Mouse (Mus musculus): Measurements from ENCODE around the gene Zfp110.
"Not testable (repeated sequence)": the region's sequence is repeated elsewhere in the genome, so short reads cannot be mapped to it uniquely, and the experiment has no call there.

Gene Zfp110

DNA sequence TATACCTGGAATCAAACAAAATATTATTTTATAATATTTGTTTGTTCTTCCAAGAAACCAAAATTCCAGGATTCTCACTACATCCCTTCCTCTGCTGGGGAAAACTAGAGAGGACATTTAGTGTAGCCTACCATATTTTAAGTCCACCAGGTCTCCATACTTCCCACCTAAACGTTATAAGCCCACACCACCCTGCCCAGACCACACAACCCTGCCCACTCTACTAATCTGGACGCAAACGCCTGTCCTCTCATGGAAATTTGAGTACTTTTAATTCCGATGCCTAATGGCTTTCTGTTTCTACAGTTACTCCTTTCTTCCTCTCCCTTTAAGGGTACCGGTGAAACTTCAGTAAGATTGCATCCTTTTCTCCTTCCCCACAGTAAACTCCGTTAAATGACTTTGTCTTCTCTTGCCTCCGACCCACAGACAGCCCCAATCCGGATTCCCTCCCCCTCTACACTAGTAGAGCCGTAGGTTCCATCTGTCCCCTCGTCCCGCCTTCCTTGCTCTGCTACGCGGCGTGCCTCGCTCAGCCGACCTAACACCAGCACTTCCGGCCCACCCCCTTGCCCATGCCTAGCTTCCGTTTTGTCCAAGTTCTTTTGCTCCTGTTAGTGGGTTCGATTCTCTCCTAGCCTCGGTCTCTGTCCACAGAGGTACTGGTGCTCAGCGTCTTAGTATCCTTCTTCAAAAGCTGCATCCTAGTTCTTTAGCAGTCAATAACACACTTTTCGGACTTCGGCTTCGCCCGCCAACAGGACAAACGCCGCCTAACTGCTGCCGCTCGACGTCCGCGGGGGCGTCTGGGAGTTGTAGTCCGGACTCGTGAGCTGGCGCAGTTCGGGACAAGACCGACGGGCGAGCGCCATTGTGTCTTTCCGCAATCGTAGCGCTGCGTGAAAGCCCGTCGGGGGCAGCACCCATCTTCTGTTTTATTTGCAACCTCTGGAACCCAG, at the start of gene Zfp110:
Gene Zfp110 (plus strand): TSS at position 600 of the 959 bp plus-strand sequence.
- DNase-seq: peak; percentile 93

DNA sequence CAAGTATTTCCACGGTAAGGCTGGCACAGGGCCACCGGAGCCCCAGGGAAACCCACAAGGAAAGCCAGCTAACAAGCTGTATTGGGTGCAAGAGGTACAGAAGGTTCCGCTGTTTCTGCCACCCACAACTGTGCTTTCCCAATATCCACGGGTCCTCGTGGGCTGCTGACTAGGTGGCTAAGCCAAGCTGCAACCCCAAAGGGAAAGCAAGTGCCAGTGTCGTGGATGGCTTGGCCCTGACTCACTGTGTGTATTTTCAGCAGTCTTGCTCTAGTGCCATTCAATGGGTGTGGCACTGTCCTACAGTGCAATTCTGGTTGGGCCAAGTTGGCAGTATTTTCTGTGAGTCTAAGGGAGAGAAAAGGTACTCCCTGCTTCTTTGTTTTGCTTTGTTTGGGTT, 47.2 kb upstream of the Zfp110 start:
- no peak for DNase-seq

DNA sequence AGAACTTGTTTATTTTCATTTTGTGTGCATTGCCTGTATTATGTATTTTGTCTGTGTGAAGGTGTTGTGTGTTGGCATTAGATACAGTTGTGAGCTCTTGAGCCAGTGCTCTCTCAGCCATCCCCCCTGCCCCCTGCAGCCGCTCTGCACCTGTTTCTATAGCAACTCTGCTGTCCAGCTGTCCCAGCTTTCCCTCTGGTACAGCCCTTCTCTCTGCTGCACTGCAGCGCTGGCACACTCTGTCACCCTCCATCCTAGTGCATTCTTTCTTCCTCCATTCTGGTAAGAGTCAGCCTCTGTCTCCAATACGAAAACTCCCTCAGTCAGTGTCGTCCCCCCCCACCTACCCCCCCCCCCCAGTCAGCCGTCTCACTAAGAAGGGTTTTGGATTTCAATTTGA, 46.5 kb upstream of the Zfp110 start:
- peak; percentile 36 for DNase-seq

DNA sequence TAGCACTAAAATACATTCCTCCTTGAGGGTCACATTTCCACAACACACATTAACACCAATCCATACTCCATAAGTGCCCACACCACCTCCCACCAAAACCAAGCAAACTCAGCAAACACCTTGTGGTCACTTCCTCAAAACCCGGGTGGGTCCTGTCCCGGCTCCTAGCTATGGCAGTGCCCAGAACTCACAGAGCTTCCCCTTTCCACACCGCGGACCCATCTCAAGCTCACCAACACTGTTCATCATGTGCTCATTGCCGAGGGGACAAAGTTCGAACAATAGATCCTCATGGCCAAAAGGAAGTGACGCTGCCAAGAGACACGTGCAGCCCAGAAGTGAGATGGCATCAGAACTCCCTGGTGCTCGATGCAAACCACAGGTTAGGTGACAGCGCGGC, 41.9 kb upstream of the Zfp110 start:
- DNase-seq: not testable (repeated sequence)

DNA sequence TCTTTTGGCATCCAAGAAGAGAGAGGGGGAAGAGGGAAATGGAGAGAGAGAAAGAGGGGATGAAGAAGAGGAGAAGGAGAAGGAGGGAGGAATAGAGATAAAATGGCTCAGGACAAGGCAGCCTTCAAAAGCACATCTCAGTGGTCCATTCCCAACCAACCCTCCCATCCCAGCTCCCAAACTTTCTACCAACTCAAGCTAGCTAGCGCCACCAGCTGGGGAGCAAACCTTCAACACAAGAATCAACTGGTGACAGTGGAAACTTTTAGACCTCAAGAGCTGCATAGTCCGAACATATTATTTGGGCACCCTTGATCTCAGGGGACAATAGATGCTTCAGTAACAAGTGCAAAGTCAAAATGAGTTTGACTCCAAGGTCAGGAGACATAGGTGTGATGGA, 36.6 kb upstream of the Zfp110 start:
- DNase-seq: no peak

DNA sequence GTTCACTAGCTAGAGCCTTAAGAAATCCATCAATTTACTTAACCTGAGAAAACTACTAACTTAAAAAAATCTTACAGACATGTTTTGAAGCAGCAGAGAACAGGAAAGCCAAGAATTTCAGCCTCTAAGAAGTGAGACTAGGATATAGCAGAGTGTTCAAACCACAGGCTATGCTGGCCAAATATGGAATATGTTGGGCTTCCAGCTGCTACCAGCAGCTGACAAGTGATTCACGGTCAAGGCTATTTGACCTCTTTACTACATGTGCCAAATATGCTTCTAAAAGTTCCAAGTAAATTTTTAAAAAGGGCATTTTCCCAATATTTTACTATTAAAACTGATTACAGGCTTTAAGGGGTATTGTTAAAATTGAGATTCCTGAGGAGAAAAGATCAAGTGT, 35.0 kb upstream of the Zfp110 start:
- no peak for DNase-seq

DNA sequence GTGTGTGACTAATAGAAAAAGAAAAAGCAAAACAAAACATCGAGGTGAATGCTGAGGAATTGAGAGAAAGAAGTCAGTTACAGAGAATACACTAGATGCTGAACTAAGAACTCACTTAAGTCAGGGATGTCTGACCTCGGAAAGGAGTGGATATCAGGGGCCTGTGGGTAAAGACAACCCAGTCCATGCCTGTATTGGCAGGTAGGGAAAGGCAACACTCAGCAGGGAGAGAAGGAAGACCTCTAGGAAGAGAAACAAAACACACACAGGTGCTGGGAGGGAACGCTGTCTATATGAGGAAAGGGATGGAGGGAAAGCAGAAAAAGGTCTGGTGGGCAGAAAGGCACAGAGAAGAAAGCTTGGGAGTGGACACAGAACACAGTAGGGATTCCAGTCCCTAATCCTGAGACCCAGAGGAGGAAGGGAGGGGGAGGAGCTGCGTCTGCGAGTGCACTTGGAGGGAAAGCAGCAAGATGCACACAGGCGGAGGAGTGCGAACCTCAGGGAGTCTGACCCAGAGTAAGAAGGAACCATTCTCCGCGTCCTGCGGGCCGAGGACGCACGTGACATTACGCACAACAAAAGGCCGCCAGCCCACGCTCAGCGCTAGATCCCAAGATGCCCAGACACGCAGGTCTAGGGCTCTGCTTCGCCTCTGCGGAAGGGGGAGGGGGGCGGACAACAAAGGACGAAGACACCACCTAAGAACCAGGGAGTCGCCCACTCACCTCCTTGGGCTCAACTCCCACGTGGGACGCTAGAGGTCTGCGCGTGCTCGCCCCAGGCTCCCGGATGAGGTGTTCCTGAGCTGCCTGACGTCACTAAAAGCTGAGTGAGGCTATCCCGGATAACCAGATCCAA, 31.5 kb upstream of the Zfp110 start, which contains the start of gene Zscan18:
Gene Zscan18 (minus strand): TSS at position 770 of the 861 bp plus-strand sequence.
- DNase-seq: peak; percentile 93

DNA sequence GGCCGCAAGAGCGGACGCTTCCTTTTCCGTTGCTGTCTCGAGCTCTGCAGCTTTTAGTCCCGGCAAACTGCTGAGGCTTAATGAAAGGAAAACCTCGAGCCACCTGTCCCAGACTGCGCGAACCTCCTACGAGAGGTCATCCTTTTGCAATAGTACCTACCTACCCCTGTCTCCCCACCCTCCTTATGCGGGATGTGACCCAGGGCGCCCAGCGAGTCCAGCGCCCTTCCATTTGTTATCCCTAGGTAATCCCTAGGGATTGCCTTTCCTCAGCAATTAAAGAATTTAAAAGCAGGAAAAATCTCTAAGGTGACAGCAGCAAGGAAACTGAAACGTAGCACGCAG, 30.9 kb upstream of the Zfp110 start:
- DNase-seq: no peak

DNA sequence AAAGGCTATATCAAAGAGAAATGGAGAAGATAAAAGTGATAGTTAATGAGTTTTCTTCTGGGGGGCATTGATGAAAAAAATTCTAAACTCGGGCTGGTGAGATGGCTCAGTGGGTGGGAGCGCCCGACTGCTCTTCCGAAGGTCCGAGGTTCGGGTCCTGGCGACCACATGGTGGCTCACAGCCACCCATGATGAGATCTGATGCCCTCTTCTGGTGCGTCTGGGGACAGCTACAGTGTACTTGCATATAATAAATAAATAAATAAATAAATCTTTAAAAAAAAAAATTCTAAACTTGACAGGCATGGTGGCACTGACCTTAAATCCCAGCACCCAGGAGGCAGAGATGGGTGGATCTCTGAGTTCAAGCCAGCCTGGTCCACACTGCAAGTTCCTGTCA, 19.0 kb upstream of the Zfp110 start:
- DNase-seq: no peak

DNA sequence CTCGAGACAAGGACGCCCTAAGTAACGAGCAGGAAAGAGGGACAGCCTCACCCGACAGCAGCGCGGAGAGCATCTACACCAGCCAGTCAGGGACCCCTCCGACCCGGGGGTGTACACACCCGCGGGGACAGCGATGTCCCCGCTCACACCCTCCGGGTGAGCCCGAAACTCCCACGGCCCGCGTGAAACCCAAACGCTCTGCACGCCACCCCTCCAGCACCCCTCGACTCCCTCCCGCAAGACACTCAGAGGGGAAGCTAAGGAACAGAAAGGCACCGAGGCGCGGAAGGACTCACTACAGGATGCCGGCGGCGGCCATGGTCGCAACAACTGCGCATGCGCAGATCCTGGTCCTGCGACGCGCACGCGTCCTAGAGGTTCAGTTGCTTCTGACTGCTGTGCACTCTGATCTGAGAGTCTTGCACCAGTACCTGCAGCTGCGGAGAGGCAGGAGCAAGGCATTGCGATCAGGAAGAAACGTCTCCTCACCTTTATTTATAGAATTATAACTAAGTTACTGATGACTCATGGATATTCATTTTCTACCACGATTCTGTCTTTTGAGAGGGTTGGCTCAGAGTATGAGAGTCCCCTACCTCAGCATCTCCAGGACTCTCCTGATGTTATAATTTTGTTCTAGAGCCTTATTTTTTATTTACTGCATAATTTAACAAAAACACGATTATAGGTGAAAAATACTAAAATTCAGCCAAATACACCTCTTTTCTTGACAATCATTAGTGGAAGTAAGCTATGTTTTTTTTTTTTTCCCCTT, 15.9 kb upstream of the Zfp110 start, which contains the start of gene Zfp329:
Gene Zfp329 (minus strand): TSS at position 338 of the 775 bp plus-strand sequence.
- DNase-seq: peak; percentile 95

DNA sequence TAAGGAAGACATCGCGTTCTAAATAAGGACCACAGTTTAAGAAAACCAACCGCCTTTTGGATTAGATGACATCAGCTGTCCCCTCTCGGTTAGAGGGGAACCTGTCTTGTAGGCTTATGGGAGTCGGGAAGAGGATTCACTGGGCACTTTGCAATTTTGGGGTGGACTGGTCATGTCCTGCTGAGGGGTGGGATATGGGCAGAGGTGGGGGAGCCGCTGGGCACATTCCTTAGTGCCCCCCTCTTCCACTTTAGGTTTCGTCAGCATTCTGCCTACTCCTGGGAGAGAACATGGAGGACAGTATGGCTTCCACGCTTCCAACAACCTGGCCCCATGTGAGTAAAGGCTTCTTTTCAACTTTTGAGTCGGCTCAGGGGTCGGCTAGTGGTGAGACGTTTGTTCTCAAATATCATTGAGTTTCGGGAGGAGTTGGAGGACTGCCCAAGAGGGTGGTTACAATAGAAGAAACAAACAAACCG, 671 bp downstream of the Zfp110 start:
- DNase-seq: no peak

DNA sequence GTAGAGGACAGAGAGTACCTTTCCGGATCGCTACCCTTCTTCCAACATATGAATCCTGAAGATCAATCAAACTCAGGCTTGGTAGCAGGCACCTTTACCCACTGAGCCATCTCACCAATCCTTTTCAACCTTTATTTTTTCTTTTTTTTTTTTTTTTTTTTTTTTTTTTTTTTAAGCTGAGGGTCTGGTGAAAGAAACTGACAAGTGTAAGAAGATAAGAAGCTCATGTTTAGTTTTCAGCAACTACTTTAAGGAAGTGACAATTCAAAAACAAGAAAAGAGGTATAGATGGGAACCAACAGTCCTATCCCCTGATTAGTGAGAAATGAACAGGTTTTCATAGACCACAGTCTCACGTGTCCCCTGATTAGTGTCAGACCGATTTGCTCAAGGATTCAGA, 1.2 kb downstream of the Zfp110 start:
- DNase-seq: no peak

DNA sequence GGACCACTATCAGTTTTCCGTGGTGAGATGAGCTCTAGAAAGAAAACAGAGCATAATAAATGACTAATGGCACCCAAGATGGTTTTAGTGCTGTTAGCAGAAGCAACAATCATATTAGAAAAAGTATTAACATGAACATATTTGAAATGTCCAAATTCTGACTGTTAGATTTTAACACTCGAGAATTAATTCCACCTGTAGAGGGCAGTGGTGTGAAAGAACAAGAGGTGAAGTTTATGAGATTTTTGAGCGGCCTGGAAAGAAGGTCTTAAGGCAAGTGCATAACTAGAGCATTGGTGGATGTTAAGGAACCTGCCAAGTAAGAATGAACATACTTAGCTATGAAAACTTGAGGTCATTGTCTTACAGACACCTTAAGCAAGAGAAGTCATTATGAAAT, 39.7 kb downstream of the Zfp110 start:
- peak; percentile 53 for DNase-seq

DNA sequence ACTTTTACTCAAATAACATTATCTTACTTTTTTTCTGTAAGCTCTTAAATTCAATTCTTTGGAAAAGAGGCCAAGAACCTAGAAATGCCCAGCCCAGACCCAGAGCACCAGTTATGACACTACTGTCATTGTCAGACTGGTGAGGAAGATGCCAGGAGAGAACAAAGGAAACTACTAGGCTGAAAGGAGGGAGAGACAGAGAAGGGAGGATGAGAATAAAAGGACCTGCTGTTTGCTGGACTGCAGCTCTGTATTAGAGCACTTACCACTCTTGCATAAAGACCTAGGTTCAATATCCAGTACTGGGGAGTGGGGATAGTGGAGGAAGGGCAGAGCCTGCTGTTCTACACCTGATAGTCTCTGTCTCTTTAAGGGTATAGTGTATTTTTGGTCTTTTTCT, 45.5 kb downstream of the Zfp110 start:
- no peak for DNase-seq

DNA sequence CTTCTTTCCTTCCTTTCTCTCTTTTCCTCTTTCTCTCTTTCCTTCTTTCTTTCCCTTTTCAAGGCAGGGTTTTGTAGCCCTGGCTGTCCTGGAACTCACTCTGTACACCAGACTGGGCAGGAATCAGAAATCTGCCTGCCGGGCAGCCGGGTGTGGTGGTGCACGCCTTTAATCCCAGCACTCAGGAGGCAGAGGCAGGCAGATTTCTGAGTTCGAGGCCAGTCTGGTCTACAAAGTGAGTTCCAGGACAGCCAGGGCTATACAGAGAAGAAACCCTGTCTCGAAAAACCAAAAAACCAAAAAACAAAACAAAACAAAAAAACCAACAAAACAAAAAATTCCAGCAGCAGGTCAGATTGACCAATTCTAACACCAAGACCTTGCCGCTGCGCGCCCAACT, 45.9 kb downstream of the Zfp110 start:
- DNase-seq: not testable (repeated sequence)

DNA sequence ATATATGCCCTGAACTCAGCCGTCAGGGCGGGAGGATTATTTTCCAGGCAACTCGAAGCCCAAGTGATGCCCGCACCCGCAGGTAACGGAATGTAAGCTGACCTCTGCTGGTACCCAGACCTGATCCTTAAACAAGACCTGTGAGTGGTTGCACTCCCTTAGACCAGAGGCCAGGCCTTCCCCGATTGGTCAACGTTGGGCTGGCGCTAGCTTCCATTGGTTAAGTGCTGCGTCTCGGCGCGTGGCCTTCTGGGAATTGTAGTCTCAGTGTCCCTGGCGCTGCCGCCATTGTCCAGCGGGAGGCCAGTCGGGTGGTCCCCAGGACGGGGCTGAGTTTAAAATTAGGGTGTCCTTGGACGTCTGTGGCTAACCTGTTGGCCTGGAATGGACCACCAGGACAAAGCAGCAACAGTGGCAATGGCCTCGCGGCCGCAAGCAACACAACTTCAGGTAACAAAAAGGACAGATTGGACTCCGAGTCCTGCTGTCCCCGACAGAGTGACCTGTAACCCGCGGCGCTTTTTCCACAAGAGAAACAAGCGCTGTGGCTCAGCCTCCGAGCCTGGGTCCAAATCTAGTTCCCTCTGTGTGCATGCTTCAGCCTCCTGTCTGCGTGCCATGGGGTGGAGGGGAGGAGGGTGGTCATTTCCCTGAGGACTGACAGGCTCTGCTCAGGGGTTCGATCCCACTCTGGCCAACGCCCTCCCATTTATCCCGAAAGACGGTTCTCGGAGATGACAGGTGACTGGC, 46.5 kb downstream of the Zfp110 start, which contains the start of gene Zfp128:
Gene Zfp128 (plus strand): TSS at position 267 of the 750 bp plus-strand sequence.
- peak; percentile 97 for DNase-seq

DNA sequence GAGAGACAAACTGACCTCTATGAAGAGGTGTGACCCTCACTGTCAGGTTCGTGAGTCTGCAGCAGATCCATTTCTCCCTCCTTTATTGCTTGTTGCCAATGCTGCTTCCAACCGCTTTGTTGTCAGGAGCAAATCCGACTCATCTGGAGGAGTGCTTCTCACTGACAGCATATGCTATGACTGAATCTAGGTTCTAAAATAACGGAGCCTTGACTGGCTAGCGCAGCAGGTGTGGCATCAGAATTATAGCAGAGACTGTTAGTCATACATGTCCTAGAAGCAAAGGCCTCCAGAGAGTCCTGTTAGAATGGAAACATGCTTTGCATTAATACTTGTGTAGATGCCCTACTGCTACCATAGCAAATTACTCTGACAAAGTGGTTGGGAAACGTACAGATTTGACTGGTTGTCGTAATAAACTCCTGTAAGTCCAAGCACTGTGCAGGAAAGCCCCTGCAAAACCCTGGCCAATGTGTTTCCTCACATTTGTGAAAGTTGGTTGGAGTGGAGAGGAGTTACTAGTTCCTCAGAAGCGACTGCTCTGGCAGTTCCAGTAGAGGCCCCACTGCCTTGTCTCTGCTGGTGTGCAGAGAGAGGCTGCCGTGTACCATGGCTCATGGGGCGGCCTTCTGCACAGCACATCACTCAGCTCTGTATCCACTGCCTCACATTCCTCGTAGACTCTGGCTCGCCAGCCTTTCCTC, 52.2 kb downstream of the Zfp110 start:
- no peak for DNase-seq

DNA sequence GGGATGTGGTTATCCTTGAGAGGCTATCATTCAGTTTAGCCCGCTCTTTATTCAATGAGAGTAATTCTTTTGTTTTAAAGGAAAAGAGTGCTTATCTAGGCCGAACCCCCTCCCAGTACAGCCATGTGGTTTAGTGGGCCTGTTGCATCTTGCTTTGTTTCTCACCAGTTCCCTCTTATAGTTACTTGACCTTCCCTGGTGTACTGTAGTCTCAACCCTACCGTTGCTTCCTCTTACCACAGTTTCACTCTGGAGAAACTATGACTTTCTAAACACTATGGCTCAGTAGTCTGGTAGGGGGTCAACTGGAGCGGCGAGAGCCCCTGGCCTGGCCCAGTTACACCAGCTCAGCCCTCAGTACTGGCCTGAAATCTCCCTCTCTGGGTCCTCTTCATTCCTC, 53.0 kb downstream of the Zfp110 start:
- no peak for DNase-seq

DNA sequence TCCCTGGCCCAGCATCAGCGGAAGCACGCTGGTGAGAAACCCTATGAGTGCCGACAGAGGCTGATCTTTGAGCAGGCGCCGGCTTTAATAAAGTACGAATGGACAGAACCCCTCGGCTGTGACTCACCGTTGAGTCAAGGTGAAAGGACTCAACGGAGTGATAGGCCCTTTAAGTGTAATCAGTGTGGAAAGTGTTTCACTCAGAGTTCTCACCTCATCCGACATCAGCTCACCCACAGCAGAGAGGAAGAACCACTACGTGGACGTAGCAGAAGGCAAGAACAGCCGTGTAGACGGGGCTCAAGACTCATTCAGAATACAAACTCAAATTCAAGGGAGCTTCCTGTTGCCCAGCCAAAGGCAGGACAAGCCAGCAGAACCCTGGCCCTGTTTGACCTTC, 56.4 kb downstream of the Zfp110 start:
- no peak for DNase-seq

DNA sequence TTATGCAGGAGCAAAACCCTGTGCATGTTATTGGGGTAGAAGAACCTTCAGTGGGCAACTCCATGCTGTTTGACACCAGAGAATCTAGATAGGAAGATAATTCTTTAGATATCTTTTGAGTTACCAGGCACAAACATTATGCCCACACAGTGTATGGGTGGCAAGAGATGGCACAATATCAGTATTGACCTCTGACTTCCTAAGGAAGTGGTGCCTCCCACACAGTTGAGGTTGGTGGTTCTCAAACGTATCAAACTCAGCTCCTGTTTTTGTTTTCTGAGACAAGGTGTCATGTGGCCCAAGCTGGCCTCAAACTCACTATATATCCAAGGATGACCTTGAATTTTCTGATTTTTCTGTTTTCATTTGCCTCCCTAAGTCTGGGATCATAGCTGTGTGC, 56.8 kb downstream of the Zfp110 start:
- DNase-seq: no peak
